Mouse (Mus musculus): Measurements from ENCODE around the gene Pde4d.

Pde4d gene

GRCm38 (mm10) chr13:109722237-109723119, 1272.7 kb downstream of the Pde4d start:
- DNase-seq, result no peak

- no peak for DNase-seq
Observed at GRCm38 (mm10) chr13:109727346-109727745, 1277.6 kb downstream of the Pde4d start.

GRCm38 (mm10) chr13:109729612-109730011, 1279.9 kb downstream of the Pde4d start:
- DNase-seq, result no peak

- no peak for DNase-seq
Observed at GRCm38 (mm10) chr13:109732655-109733376, 1283.1 kb downstream of the Pde4d start.

GRCm38 (mm10) chr13:109736290-109737078, 1286.7 kb downstream of the Pde4d start:
- DNase-seq, result peak; percentile 55

- DNase-seq, result no peak
Observed at GRCm38 (mm10) chr13:109746492-109746891, 1296.7 kb downstream of the Pde4d start.

- DNase-seq, result peak; percentile 21
Observed at GRCm38 (mm10) chr13:109752236-109752863, 1302.6 kb downstream of the Pde4d start.

GRCm38 (mm10) chr13:109756854-109757253, 1307.1 kb downstream of the Pde4d start:
- no peak for DNase-seq

GRCm38 (mm10) chr13:109759201-109759600, 1309.5 kb downstream of the Pde4d start:
- DNase-seq, result peak; percentile 64

GRCm38 (mm10) chr13:109761081-109761480, 1311.3 kb downstream of the Pde4d start:
- DNase-seq, result no peak

- no peak for DNase-seq
Observed at GRCm38 (mm10) chr13:109774791-109775190, 1325.0 kb downstream of the Pde4d start.

GRCm38 (mm10) chr13:109775197-109775596, 1325.4 kb downstream of the Pde4d start:
- no peak for DNase-seq

- DNase-seq, result peak; percentile 92
Observed at GRCm38 (mm10) chr13:109776116-109776515, 1326.4 kb downstream of the Pde4d start.

- DNase-seq, result no peak
Observed at GRCm38 (mm10) chr13:109776995-109777394, 1327.2 kb downstream of the Pde4d start.

- no peak for DNase-seq
Observed at GRCm38 (mm10) chr13:109777441-109777840, 1327.7 kb downstream of the Pde4d start.

GRCm38 (mm10) chr13:109778297-109778835, 1328.6 kb downstream of the Pde4d start:
- peak; percentile 37 for DNase-seq

GRCm38 (mm10) chr13:109781466-109781865, 1331.7 kb downstream of the Pde4d start:
- DNase-seq, result no peak

GRCm38 (mm10) chr13:109788604-109789003, 1338.9 kb downstream of the Pde4d start:
- no peak for DNase-seq

- no peak for DNase-seq
Observed at GRCm38 (mm10) chr13:109789151-109789550, 1339.4 kb downstream of the Pde4d start.

- no peak for DNase-seq
Observed at GRCm38 (mm10) chr13:109790045-109790715, 1340.4 kb downstream of the Pde4d start.

- no peak for DNase-seq
Observed at GRCm38 (mm10) chr13:109793918-109794317, 1344.2 kb downstream of the Pde4d start.

- DNase-seq, result no peak
Observed at GRCm38 (mm10) chr13:109798651-109799050, 1348.9 kb downstream of the Pde4d start.
